Mouse (Mus musculus) E14TG2a.4 (cell line): ENCODE data around the gene Fermt3.

Experiments used
- CTCF ChIP-seq: conservative IDR thresholded peaks from 2 replicates; pipeline ENCODE4 v1.5.1; 2014; ENCODE audit warnings: low read length
- NANOG ChIP-seq: IDR thresholded peaks from 2 replicates; pipeline ENCODE4 v1.6.1; 2014; ENCODE audit warnings: borderline replicate concordance, low read length, mixed read lengths
- POU5F1 ChIP-seq: IDR thresholded peaks from 2 replicates; pipeline ENCODE4 v1.6.1; 2014; ENCODE audit warnings: low read length, borderline replicate concordance

DNA sequence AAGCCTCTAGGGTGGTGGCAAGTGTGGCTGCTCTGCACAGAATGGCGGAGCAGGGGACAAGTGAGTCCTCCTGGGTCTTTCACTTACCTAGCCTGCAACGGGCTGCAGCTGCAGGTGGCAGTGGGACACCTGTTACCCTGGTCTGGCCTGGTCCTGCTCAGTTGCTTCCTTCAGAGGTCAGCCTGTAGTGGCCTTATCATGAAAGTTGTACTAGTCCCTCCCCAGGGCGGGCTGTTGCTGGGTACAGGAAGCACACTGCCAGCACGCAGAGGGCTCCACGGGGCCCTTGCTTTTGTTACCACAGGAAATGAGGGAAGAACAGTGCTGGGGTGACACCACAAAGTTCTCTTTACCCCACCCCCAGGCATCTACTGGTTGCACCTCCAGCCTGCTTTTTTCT is at the start of gene Fermt3:
- TF ChIP-seq CTCF = no peak
- TF ChIP-seq POU5F1 = no peak
- no peak for TF ChIP-seq NANOG
